Mouse (Mus musculus) kidney, postnatal 14 days (tissue): ENCODE measurements around the gene Map4k4.

Experiments used
- DNase-seq: peaks from one replicate; pipeline ENCODE4 v3.0.0; 2022; ENCODE audit warnings: mixed read lengths

Gene Map4k4

DNA sequence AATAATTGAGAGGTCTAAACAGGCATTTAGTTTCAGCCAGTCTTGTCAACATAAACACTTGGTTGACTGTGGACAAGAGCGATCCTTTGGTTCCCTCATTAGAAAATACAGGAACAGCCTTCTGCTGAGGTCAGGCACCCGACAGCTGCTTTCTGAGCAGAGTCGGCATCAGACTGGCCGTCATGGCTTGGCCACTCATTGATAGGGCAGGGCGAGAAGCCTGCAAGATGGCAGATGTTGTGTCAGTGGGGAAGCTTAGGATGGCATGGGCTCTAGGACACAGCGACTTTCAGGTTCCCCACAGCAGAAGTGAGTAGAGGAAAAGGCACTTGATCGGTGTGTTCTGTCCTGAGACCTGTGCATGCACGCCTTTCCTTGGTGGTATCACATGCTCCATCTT lies 112.0 kb downstream of the Map4k4 start:
- no peak for DNase-seq

DNA sequence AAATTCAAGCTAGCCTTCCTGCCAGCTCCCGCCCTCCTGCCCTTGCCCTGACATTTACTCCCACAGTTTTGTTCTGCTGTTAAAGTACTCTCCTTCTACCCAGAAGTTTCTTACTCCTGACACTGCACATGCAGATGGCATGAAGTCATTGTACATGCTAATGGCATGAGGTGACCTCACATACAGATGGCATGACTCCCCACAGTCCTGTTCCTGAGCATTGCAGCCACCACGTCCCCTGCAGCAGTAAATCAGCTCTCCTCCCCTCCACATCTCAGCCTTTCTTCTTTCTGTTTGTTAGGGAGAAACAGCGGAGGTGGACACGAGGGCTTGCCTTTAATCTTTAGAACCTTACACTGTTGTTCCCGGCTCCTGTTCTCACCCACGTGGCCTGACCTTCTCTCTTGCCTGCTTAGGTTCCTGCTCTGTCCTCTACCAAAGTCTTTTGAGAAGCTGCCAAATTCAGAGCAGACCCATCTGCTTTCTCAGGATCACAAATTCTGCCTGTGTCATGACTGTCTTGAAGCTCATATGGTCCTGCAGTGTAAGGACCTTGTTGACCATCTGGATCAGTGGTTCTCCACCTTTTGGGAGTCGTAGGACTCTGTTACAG lies 114.5 kb downstream of the Map4k4 start:
- no peak for DNase-seq

DNA sequence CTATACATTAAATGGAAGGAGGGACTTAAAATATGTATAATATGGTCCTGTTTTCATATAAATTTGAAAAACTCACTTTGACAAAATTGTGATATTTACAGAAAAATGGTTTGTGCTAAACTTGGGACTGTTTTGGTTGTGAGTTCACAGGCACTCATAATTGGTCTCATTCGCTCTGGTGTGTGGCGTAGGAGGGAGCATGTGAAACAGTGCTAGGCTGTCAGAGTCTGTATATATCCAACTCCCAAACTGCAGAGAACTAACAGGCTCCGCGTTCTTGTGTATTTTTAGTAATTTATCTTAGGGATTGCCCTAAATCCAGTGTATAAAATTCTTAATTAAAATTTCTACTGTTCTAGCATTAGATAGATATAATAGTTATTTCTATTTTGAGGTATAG lies 120.9 kb downstream of the Map4k4 start:
- no peak for DNase-seq

DNA sequence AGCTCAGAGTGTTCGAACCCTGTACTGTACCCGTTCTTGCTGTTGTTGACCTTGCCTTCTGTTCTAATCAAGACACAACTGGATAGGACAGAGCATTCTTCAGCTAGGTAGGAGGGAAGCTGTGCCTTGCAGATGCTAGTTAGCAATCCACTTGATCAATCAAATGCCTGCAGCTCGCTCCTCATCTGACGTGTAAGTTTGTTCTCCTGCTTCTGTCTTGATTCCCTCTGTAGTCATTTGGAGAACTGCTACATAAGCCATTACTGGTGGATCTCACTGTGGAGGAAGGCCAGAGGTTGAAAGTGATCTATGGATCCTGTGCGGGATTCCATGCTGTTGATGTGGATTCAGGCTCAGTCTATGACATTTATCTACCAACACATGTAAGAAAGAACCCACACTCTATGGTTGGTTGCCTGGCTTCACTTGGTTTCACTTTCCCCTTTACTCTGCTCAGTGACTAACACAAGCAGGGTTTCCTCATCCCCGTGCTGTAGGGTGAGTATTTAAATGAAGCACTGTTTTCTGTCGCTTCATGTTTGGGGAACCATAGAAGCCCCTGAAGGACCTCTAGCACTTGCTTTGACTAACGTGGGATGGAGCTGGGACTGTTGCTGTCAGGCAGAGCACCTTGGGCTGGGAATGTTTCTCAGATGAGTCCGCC lies 121.9 kb downstream of the Map4k4 start:
- DNase-seq, result no peak

DNA sequence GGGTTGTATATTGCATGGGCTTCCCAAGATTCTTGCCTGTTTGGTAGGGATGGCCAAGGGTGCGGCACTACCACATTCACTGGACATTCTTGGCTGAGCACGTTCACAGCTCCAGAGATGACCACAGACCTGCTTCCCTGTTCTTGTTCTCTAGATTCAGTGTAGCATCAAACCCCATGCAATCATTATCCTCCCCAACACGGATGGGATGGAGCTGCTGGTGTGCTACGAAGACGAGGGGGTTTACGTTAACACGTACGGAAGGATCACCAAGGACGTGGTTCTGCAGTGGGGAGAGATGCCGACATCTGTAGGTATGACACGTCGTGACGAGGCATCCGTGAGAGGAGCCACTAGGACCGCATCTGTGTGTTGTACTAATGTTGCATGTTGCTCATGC lies 122.5 kb downstream of the Map4k4 start:
- DNase-seq, result no peak

DNA sequence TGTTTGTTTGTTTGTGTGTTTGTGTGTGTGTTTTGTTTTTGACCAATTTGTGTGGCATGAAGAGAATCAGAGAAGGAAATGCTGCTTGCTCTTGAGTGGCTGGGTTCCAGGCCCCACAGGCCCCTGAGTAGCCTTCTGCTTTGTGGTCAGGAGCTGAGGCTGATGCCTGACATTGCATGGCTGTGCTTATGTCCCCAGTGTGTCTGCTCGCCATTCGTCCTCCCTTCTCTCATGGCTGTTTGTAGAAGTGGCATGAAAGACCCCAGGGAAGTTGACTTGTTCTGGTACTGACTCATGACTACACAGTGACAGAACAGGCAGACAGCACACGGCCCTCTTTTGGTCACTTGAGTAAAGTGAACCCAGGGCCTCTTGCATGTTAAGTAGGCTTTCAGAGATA lies 123.0 kb downstream of the Map4k4 start:
- no peak for DNase-seq

DNA sequence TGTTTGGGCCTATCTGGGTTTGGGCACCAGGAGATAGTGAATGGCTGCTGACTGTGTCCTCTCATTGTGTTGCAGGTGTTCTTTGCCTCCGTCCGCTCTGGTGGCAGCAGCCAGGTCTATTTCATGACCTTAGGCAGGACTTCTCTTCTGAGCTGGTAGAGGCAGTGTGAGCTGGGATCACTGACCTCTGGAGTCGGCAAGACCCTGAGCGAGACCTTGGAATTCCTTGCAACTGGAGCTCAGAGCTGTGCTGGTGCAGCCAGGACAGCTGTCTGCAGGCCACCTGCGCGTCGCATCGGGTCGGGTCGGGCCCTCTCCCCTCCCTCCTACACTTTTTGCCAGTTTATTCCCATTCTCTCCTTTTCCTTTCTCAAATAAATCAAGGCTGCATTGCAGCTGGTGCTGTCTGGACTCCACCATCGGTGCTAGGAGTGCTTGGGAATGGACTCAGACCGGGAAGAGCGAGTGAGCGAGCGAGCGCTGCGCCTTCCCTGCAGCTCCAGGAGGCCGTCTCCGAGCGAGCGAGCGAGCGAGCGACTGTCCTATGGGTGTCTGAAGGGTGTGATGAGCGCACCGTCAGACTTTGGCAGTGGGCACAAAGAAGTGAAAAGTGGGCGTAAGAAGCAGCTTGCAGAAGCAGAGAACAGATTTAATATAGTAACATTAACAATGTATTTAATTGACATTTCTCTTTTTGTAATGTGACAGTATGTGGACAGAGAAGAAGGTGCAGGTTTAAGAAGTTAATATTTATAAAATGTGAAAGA lies 124.0 kb downstream of the Map4k4 start:
- DNase-seq, result no peak

DNA sequence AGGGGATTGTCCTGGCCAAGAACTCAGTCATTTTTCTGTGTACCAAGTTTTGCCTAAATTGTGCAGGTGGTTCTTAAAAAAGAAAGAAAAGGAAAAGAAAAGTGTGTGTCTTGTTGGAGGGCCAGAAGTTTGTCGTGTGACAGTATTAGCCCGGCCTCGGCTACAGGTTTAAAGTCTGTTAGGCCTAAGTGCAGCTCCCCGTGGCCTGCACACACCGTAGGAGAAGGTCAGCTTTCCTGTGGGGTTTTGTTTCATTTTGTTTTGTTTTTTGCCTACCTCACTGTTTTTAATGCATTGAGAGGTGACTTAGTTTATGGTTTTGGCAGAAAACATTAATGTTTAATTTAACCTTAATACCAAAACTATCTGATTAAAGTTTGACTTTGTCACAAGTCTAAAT lies 124.7 kb downstream of the Map4k4 start:
- no peak for DNase-seq

DNA sequence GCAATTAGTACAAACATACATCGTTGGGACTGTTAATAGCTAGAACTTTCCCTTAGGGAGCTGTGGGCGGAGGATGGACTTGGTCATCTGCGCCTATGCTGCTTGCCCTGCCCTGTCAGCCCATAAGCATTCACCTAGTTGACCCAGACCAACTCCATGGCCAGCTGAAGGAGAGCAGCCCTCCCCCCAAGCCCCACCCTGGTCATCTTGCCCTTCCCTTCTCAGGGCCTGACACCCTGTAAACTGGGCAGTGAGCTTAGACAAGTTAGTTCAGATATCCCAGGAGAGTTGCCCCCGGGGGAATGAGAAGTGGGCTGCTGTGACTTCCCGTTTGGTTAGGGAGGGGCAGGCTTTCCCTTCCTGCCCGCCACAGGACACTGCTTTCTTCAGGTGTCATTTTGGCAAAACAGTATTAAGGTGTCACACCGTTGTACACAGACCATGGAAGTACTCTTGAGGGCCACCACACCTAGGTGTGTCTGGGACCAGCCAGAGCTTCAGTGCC lies 126.5 kb downstream of the Map4k4 start:
- no peak for DNase-seq

DNA sequence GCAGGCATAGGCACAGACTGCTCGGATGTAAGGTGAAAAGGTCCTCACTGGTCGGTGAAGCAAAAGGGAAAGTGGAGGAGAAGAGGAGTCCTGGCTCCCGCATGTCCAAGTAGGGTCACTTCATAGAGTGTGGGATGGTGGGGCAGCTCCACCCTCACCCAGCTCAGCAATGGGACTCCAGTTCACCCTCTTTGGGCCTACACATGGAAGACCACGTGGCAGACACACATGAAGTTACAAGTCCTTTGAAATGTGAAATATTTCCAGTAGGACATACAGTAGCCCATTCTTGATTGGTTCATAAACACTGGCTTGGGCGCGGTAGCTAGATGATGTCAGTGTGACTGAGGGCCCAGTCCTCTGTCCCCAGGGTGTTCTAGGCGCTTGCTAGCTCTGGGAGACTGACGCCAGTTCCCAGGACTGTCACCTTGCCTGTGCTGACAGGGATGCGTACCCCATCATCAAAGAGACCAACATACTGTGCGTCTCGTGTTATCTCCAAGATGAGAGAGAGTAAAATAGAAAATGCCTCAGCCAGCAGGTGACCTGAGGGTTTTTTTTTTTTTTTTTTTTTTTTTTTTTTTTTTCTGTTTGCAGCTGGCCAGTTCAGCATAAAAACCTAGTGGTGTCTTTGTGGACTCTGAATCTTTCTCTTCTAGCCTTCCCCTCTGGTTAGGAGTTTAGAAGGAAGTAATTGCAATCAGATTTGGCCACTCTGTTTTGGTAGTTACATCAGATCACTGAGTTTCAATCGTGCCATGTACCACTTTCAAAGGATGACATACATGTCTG lies 127.7 kb downstream of the Map4k4 start:
- DNase-seq, result no peak

DNA sequence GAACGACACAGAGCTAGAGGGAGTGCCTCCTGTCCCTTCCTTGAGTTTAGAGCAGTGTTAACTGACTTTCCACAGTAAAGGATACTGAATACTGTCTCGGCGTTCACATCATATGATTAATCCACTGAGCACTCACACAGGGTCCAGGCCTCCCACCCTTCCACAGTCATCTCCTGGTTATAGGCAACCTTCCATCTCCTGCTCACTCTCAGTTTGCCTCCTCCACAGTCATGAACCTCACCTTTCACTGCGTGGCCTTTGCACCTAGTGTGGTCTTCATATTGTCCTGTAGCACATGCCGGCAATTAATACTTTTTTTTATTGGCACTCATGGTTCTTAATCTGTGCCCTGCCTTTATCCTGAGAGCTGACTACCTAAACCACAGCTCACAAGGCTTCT lies 128.9 kb downstream of the Map4k4 start:
- DNase-seq, result no peak

DNA sequence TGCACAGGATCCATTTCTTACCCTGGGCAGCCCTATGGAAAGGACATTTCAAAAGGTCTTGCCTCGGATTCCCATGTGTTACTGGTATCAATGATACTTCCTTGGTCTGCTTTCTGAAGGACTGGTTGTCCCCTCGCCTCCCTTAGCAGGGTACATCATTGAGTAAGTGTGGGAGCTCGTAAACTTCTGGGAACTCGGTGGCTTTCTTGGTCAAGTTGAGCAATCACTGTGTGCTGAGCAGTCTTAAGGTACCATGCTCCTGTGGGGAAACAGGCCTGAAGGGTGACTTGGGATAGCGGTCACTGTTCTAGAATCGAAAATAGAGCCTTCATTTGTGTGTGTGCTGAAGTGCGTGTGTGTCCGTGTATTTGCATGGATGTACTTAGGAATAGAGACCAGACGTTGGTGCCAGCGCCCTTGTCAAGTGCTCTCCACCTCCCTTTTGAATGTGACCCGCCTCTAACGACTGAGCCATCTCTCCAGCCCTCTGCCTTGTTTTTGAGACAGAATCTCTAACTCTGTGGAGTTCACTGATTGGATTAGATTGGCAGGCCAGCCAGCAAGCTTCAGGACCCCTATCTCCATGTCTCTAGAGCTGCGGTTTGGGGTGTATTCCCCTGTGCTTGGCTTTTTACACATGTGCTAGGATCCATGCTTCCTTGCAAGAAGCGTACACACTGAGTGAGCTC lies 129.7 kb downstream of the Map4k4 start:
- no peak for DNase-seq

DNA sequence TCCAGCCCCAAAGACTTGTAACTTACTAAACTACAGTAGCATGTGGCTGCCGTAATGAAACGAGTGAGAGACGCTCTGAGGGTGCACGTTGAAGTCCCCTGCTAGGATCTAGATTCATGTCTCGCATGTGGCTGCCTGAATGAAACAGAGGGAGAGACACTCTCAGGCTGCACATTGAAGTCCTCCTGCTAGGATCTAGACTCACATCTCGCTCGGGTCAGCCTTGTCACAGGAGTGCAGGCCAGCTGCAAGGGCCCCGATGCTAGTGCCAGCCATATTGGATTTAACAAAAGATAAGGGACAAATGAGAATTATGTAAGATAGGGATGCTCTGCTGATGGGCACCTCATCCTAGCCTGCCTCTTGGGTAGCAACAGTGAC lies 130.3 kb downstream of the Map4k4 start:
- no peak for DNase-seq

DNA sequence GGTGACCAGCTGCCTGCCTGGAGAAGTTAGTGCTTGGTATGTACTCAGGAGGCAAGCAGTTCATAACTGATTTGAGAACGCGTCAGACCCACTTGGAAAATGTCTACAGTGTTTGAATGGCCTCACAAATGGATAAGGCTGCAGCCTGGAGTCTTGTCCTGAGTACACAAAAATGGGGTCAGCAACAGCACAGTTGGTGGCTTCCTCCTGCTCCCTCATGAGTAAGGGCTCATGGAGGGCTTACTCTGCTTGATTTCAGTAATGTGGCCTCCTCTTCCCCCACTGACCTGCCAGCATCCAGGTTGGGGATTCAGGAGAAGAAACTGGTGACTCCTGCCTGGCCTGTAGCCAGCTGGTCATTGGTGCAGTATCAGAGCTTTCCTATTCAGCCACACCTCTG lies 130.9 kb downstream of the Map4k4 start:
- DNase-seq, result no peak

DNA sequence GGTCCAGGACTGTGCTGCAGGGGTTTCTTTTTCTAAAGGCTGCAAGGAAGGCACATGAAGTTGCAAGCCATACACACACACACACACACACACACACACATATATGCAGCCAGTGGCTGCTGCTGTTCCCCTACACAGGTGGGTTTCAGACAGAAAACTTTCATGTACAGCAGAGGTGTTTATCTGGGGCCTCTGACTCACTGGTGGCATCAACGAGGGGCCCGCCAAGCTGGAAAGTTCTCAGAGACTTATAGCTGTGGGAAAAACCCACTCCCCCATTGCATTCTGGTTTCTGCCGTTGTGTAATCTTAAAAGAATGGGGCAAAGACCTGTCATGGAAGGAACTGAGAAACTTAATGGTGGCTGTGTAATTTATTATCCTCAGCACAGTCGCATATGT lies 132.6 kb downstream of the Map4k4 start:
- DNase-seq, result no peak

DNA sequence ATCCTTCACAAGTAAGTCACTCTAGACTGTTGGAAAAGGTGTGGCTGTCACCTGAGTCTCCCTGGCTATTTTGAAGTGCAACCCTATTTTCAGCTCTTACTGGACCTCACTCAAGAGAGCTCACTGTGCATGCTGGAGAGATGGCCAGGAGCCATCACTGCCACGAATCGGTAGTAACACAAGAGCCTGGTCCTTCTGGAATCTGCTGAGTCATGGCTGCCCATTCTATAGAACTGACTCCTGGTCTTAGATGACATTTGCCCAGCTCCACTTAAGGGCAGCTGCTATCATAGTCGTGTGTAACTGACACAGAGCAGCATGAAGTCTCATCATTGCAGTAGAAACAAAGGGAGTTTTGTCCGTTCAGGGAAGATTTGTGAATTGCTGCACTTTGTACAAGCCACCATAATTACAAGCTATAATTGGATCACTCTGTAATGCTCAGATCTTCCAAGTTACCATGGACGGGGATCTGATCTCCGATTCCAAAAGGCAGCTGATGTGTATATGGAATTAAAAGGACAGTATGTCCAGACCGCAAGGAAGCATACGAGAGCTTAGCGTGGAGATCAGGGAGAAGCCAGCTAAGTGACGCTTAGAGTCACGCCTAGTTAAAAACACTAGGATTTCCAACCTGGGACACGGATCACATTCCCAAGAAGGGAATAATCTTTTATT lies 133.2 kb downstream of the Map4k4 start:
- no peak for DNase-seq

DNA sequence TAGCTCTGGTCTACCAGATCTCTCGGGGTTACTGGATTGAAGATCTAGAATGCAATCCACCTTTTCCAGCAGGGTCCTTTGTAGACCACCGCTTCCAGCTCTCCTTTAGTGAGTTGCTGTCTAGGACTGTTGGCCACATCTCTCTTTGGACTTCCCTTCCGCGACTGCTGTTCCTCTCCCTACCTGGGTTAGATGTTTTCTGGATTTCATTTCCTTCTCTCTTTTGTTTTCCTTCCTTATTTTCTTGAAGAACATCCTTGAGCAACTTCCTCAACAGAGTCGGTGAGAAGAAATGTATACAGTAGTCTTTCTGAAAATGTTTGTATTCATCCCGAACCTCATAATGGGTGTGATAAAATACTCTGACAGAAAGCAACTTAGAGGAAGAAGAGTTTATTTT lies 137.1 kb downstream of the Map4k4 start:
- no peak for DNase-seq

DNA sequence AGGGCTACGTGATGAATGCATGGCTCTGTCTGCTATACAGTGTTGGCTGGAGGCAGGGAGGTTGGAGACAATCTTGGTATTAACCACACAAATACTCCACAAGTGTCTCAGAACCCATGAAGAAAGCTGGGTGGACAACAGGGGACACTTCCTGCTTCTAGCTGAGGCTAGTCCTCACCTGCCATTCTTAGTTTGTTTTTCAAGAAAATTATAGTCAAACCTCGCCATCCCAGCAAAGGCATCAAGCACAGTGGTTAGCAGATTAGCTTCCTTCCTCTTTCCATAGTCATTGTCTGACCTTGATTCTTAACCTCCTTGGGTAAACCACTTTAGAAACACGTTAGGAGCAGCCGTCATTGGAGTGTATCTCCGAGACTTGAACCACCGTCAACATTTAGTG lies 145.0 kb downstream of the Map4k4 start:
- no peak for DNase-seq

DNA sequence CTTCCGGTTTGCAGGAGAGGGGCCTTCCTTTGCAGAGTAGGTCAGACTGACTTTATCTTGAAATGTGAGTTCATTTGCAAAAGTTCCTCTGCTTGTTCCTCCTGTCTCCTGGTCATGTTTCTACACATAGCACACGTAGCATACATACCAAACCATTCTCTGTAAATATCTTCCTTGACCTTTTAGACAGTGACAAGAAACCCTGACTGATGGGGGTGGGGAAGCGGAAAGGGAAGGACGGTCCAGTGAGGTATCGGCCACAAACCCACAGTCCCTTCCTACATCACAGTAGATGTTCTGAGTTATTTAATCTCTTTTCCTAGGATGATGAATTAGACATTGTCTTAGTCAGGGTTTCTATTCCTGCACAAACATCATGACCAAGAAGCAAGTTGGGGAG lies 145.9 kb downstream of the Map4k4 start:
- DNase-seq, result no peak

DNA sequence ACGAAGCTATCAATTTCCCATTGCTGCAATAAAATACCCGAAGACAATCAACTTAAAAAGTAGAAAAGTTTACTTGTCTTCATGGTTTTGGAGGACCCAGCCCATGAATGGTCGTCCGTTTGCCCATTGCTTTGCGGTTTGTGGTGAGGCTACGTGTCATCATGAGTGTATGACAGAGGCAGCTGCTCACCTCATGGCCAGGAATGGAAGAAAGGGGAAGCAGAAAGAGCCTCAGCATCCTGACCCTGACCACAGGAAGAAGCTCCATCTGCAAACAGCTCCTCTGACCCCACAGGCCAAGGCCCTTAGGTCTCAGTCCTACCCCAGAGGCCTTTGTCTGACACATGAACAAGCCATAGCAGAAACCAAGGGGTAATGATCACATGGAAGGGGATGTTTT lies 150.4 kb downstream of the Map4k4 start:
- DNase-seq, result no peak

DNA sequence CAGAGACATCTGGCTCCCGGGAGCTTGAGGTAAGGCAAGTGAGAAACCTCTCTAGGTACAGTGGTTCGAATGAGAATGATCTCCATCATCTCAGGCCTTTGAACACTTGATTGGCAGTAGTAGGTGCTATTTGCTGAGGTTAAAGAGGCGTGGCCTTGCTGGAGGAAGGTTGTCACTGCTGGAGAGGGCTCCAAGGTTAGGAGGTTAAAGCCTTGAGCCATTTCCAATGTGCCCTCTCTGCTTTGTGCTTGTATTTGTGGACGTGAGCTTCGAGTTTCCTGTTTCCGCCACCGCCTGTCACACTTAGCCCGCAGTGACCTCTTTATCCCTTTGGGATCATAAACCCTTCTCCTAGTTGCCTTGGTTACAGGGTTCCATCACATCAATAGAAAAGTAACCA lies 151.4 kb downstream of the Map4k4 start:
- no peak for DNase-seq

DNA sequence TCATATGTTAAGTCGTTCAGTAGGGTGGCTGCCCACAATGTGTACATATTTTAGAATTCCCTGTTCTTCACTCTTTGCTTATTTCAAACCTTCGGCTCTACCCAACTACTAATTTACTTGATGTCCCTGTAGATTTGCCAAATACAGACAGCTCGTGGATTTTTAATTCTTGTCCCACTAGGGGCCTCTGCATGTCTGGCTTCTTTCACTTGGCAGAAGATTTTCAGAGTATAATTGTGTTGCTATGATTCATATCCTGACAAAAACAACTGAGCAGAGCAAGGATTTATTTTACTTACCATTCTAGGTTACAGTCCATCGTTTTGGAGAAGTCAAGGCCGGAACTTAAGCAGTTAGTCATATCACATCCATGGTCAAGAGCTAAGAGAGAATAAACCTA lies 152.4 kb downstream of the Map4k4 start:
- no peak for DNase-seq
